Mouse (Mus musculus) limb, embryonic 10.5 days (tissue): ENCODE measurements around the gene Zfp60. TPM values are rescaled to one million over a fixed set of nuclear protein-coding genes. Genes with fewer than 3 reads are reported as not detected.
"Not testable (repeated sequence)": the region's sequence is repeated elsewhere in the genome, so short reads cannot be mapped to it uniquely, and the experiment has no call there.

ENCODE experiments used
- DNase-seq: peaks from one replicate; pipeline ENCODE4 v3.0.0-alpha.2; 2017; ENCODE audit warnings: low spot score
- H3K27ac ChIP-seq: fragments of 300-500 bp; sonication (generic); 2 replicates; pipeline ENCODE4 v1.5.1; 2016; ENCODE audit warnings: mild to moderate bottlenecking
- H3K27me3 ChIP-seq: fragments of 300-500 bp; sonication (generic); 2 replicates; pipeline ENCODE4 v1.6.1; 2016; ENCODE audit warnings: low read depth, mild to moderate bottlenecking; ENCODE audit not compliant: poor library complexity, severe bottlenecking
- H3K36me3 ChIP-seq: fragments of 300-500 bp; sonication (generic); 2 replicates; pipeline ENCODE4 v1.6.1; 2016; ENCODE audit warnings: mild to moderate bottlenecking, moderate library complexity
- H3K4me1 ChIP-seq: fragments of 300-500 bp; sonication (generic); 2 replicates; pipeline ENCODE4 v1.6.1; 2016
- H3K4me3 ChIP-seq: fragments of 300-500 bp; sonication (generic); 2 replicates; pipeline ENCODE4 v1.5.1; 2016; ENCODE audit warnings: mild to moderate bottlenecking, moderate library complexity
- H3K9me3 ChIP-seq: fragments of 300-500 bp; sonication (generic); replicated peaks from 2 replicates; pipeline ENCODE4 v1.6.1; 2016; ENCODE audit warnings: mild to moderate bottlenecking
- WGBS: fragments of 180-500 bp; shearing (Covaris S2); methylation state at CpG from one replicate; pipeline ENCODE4 v1.1.7; 2016; 5-methylcytosine and 5-hydroxymethylcytosine counted together
- polyA plus RNA-seq: library from polyadenylated mRNA; unstranded; fragments of >200 nt; fragmentation: Nextera tagmentation; extraction: Ambion mirVana; gene quantifications from 2 replicates; pipeline ENCODE4 v1.2.1, GENCODE M21; 2016

Zfp60 gene
- polyA plus RNA-seq, 1 experiment from 2014 or later: 49.5 TPM

GRCm38 (mm10) chr7:27725566-27726538 lies 5.3 kb upstream of the Zfp60 start:
- Histone ChIP-seq H3K9me3 (no peaks in the 10 kb centered on the region), H3K4me3 (no peak overlapping the region), H3K36me3 (no peaks in the 10 kb centered on the region), H3K27me3 (no peaks in the 10 kb centered on the region), H3K4me1 (0 out of 2 replicates have a peak, but pooled peaks cover under 1% of the 10 kb centered on the region), H3K27ac (peak overlapping the region; percentile 56)
- DNase-seq: peak; percentile 45
- WGBS: 51% methylated on average over 12 of the region's 12 CpGs

GRCm38 (mm10) chr7:27727471-27727870 lies 3.7 kb upstream of the Zfp60 start:
- no peak for DNase-seq
- Histone ChIP-seq H3K27me3 (no peaks in the 10 kb centered on the region), H3K36me3 (no peaks in the 10 kb centered on the region), H3K27ac (no peak overlapping the region), H3K4me1 (peaks cover 8% of the 10 kb centered on the region), H3K4me3 (no peak overlapping the region), H3K9me3 (no peaks in the 10 kb centered on the region)
- 74% methylated on average over 2 of the region's 2 CpGs for WGBS

GRCm38 (mm10) chr7:27731946-27732345 lies 757 bp downstream of the Zfp60 start:
- Histone ChIP-seq H3K4me1 (peaks cover 15% of the 10 kb centered on the region), H3K27me3 (no peaks in the 10 kb centered on the region), H3K9me3 (no peaks in the 10 kb centered on the region), H3K4me3 (peak overlapping the region; percentile 74), H3K36me3 (peaks cover 23% of the 10 kb centered on the region), H3K27ac (peak overlapping the region; percentile 96)
- DNase-seq: peak; percentile 36
- WGBS: 14% methylated on average over 12 of the region's 12 CpGs

GRCm38 (mm10) chr7:27732508-27732907 lies 1.3 kb downstream of the Zfp60 start:
- no peaks in the 10 kb centered on the region for H3K9me3 ChIP-seq
- H3K4me1 ChIP-seq: peaks cover 15% of the 10 kb centered on the region
- peaks cover 27% of the 10 kb centered on the region for H3K36me3 ChIP-seq
- 90% methylated on average over 6 of the region's 6 CpGs for WGBS
- H3K4me3 ChIP-seq: peak overlapping the region; percentile 74
- H3K27ac ChIP-seq: peak overlapping the region; percentile 96
- DNase-seq: no peak
- H3K27me3 ChIP-seq: no peaks in the 10 kb centered on the region

GRCm38 (mm10) chr7:27735457-27735856 lies 4.3 kb downstream of the Zfp60 start:
- Histone ChIP-seq H3K4me1 (peaks cover 15% of the 10 kb centered on the region), H3K4me3 (no peak overlapping the region), H3K36me3 (peaks cover 54% of the 10 kb centered on the region), H3K27ac (no peak overlapping the region), H3K27me3 (no peaks in the 10 kb centered on the region), H3K9me3 (no peaks in the 10 kb centered on the region)
- WGBS: 90% methylated on average over 5 of the region's 5 CpGs
- no peak for DNase-seq

GRCm38 (mm10) chr7:27756351-27757047 lies 25.3 kb downstream of the Zfp60 start:
- Histone ChIP-seq H3K4me3 (no peak overlapping the region), H3K27me3 (no peaks in the 10 kb centered on the region), H3K27ac (no peak overlapping the region), H3K9me3 (no peaks in the 10 kb centered on the region), H3K36me3 (peaks cover 17% of the 10 kb centered on the region), H3K4me1 (no peaks in the 10 kb centered on the region)
- WGBS: 53% methylated on average over 5 of the region's 5 CpGs
- DNase-seq: no peak

GRCm38 (mm10) chr7:27757048-27757375 lies 25.8 kb downstream of the Zfp60 start:
- Histone ChIP-seq H3K27ac (no peak overlapping the region), H3K36me3 (peaks cover 12% of the 10 kb centered on the region), H3K4me3 (no peak overlapping the region), H3K4me1 (no peaks in the 10 kb centered on the region), H3K27me3 (no peaks in the 10 kb centered on the region), H3K9me3 (no peaks in the 10 kb centered on the region)
- DNase-seq: no peak
- WGBS: 84% methylated on average over 3 of the region's 3 CpGs

GRCm38 (mm10) chr7:27765176-27765886 lies 34.1 kb downstream of the Zfp60 start:
- Histone ChIP-seq H3K4me1 (peaks cover 3% of the 10 kb centered on the region; the same call in 1 of the 2 replicates), H3K36me3 (no peaks in the 10 kb centered on the region), H3K9me3 (no peaks in the 10 kb centered on the region), H3K27me3 (no peaks in the 10 kb centered on the region), H3K27ac (0 out of 2 replicates have a peak overlapping the region, but pooled peaks have one; percentile 25), H3K4me3 (peak overlapping the region; percentile 42)
- WGBS: 10% methylated on average over 17 of the region's 17 CpGs
- DNase-seq: peak; percentile 47

GRCm38 (mm10) chr7:27789306-27789705 lies 58.1 kb downstream of the Zfp60 start:
- no peaks in the 10 kb centered on the region for H3K4me1 ChIP-seq
- H3K9me3 ChIP-seq: peaks cover 7% of the 10 kb centered on the region; the same call in 1 of the 2 replicates
- H3K36me3 ChIP-seq: no peaks in the 10 kb centered on the region
- H3K27me3 ChIP-seq: no peaks in the 10 kb centered on the region
- 84% methylated on average over 5 of the region's 5 CpGs for WGBS
- no peak overlapping the region for H3K4me3 ChIP-seq
- no peak overlapping the region for H3K27ac ChIP-seq
- no peak for DNase-seq

- H3K4me3 ChIP-seq, H3K9me3 ChIP-seq, H3K27me3 ChIP-seq, H3K4me1 ChIP-seq, H3K36me3 ChIP-seq, DNase-seq, H3K27ac ChIP-seq: not testable (repeated sequence)
- WGBS: 59% methylated on average over 3 of the region's 3 CpGs
Measured at GRCm38 (mm10) chr7:27793865-27794264, 62.7 kb downstream of the Zfp60 start.

GRCm38 (mm10) chr7:27794566-27794965 lies 63.4 kb downstream of the Zfp60 start:
- DNase-seq: no peak
- H3K27me3 ChIP-seq: no peaks in the 10 kb centered on the region
- H3K9me3 ChIP-seq: no peaks in the 10 kb centered on the region
- H3K4me3 ChIP-seq: no peak overlapping the region
- H3K36me3 ChIP-seq: no peaks in the 10 kb centered on the region
- H3K4me1 ChIP-seq: peaks cover 11% of the 10 kb centered on the region
- no peak overlapping the region for H3K27ac ChIP-seq

- no peaks in the 10 kb centered on the region for H3K27me3 ChIP-seq
- H3K4me1 ChIP-seq: peaks cover 11% of the 10 kb centered on the region
- H3K9me3 ChIP-seq: no peaks in the 10 kb centered on the region
- peak overlapping the region; percentile 35; the same call in 1 of the 2 replicates for H3K4me3 ChIP-seq
- 40% methylated on average over 8 of the region's 8 CpGs for WGBS
- peak overlapping the region; percentile 68 for H3K27ac ChIP-seq
- DNase-seq: peak; percentile 32
- H3K36me3 ChIP-seq: no peaks in the 10 kb centered on the region
Measured at GRCm38 (mm10) chr7:27797906-27798811, 67.0 kb downstream of the Zfp60 start.
